Mouse (Mus musculus): Measurements from ENCODE around the gene Ackr4.
A peak's percentile ranks its signal among the peaks of the same experiment; 100 is the strongest.

The Ackr4 gene

DNA sequence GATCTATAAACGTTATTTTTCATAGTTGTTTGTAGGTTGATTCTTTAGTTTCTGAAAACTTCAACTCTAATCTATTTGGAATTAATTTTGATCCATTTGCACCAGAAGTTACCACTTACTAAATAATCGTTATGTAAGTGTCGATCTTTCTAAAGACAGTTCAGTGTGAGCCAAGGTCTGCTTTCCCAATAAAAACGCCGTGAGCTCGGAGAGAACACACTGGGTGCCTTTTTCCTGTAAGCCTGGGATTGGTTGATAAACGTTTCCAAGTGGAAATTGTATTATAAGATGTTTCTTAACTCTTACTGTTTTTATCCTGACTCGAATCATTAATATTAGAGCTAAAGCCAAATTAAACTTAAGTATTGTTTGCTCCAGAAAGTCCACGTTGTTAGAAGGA lies 19.8 kb downstream of the Ackr4 start:
- no peak for DNase-seq (ENCODE audit: low spot score)

DNA sequence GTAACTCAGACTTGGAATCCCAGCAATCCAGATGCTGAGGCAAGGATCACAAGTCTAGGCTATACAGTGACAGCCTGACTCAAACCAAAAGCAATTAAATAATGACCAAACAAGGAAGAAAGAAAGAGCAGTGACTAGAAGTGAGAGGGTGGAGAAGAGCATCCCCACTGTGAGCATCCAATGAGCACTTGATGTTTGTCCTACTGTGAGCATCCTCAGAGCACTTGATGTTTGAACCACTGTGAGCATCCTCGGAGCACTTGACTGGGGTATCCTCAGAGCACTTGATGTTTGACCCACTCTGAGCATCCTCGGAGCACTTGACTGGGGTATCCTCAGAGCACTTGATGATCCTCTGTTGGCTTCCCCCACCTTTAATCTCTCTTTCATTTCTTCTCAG lies 21.7 kb downstream of the Ackr4 start:
- DNase-seq (ENCODE audit: low spot score), result no peak

DNA sequence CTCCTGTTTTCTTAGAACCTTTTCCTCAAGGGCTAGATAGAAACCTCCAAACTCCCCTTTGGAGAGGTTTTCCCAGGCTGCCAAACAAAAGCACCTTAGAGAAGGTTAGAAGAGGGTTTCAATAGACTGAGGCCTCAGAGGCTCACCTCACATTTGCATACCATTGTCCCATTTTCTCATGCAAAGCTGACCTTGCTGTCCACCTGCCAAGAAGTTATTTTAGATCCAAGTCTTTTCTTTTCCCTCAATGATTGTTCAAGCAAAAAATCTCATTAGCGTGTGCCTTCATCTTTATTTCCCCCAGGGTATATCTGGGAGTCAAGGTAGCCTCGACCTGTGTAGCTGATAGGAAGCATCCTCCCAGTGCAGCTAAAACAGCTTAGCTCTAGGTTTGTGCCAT lies 23.8 kb downstream of the Ackr4 start:
- no peak for DNase-seq (ENCODE audit: low spot score)

DNA sequence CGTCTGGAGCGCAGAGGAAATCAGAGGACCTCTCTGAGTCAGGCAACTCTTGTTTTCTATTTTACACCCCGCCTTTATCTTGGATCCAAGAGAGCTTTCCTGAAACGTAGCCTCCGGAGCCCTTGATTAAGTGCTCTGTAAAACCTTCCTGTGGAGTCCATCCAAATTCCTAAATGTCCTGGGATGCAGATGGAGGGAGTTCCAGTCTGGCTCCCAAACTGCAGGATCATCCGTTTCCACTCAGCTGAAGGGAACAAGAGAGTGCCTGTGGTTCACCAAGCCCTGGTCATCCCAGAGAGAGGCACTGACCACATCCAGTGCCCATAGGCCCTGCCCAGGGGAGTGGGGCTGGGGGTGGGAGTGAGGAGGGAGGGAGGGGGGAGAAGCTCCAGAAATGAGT lies 24.4 kb downstream of the Ackr4 start:
- DNase-seq (ENCODE audit: low spot score), result no peak

DNA sequence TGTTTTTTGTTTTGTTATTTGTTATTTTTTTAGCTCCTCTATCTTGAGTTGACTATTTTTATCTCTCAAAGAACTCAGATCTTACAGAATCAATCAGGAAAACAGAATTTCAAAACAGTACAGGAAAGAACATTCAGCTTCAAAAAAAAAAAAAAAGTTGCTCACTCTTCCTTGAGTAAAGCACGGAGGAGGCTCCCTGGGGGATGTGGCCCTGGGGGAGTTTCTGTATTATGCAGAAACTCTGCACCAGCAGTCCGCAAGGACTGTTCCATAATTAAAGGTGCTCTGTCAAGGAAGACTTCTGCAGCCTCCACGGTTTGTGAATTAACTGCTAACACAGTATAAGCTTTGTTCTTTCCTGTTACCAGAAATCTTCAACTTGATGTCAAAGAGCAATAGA lies 25.3 kb downstream of the Ackr4 start:
- DNase-seq (ENCODE audit: low spot score), result no peak

DNA sequence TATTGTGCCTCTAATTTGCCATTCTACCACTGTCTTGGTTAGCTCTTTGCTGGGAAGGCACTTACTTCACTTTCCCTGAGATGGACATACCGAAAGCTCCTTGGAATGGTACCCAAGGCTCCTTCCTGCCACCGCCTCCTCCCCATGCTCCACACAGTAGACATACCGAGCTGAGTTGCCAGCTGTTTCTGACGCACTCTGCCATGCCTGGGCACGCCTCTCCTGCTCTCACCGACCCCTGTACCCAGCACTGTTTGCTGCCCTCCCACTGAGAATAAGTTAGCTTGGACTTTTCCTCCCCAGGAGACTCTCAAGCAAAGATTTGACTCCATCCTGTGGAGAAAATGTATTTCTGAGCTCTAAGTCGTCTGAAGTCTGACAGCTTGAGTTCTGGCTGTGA lies 25.9 kb downstream of the Ackr4 start:
- no peak for DNase-seq (ENCODE audit: low spot score)

DNA sequence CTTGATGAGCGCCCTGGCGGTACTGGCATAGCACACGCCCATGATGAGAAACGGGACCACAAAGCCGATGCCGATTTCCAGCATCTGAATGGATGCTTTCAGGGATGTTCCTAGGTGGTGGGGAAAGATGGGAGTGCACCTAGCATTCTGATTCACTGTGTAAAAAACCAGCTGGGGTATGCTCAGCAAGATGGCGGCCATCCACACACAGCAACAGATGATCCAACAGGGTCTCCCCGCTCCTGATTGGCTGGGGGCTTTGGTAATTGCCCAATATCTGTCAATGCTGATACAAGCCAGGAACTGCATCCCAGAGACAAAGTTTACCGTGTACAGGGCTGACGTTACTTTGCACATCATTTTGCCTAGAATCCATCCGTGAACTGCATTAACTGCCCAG lies 27.7 kb downstream of the Ackr4 start:
- no peak for DNase-seq (ENCODE audit: low spot score)

DNA sequence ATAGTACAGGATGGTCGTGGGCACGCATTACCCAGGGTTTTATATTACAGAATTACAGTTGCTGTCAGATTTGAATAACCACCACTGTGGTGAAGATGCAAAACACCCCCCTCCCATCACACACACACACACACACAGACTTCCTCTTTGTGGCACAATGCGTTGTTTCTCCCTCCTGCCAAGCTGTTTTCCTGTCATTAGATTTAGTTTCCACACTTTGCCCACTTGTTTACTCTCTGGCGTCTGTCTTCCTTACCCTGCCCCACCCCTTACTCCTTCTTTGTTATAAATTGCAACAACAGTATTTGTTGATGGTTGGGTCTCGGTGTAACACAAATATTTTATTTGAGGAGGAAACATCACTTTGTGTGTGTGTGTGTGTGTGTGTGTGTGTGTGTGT lies 28.5 kb downstream of the Ackr4 start:
- no peak for DNase-seq (ENCODE audit: low spot score)

DNA sequence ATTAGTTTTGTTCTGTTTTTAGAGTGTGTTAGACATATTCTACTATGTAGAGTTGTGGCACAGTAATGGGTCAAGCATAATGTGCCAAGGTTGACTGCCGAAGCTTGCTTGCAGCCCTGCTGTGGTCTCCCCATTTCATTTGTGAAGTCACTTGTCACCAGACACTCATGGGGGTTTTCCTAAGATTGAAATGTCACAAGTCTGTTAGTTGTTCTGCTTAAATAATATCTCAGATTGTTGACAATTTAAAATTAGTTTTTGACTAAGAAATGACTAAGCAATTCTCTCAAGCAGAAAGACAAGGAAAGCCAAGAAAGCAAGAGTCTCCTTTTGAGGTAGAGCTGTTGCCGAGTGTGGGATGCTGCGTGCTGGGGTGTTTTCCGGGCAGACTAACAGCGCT lies 33.8 kb downstream of the Ackr4 start:
- DNase-seq (ENCODE audit: low spot score), result no peak

DNA sequence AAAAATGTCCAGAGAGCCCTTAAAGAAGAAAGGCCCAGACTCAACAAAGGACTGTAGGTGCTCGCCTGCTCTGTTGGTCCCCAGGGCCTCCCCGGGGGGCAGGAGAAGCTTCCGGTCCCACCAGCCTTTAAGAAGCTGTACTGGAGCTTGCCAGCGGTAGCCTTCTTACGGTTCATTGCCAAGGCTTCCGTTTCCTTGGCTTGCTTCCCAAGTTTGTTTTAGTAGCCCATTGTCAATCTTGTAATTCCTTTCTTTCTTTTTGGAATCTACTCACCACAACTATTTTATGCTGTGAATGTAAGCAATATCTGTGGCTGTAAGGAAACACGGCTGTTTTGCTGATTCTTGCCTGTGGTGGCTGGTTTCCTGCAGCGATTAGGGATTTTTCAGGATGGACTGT lies 38.2 kb downstream of the Ackr4 start:
- DNase-seq (ENCODE audit: low spot score), result no peak

DNA sequence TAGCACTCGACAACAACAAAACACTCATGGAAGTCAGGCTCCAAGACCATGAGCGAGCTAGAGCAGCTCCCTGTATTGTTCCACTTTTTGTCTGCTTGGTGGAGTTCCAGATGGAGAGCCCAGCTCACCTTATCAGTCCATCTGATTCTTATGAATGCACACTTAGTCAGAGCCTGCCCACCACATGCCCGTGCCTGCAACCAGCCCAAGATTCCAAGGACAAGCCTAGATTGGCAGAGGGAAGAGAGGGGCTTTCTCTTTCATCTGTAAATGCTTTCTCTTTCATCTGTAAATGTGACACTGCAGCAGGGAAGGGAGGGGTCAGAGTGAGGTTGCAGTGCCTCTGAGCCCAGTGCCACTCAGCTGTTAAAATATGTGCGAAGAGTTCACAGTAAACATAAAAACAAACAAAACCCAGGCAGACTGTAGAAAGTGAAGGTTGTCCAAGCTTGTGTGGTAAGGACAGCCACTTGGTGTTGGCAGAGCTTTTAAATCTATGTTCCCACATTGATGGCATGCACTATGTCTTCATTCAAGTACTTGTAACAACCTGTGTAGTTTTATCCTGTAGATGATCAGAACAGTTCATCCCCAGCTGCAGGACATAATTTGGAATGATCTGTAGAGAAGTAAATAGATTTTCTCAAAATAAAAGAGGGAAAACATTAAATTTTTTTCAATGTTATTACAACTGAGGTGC lies 40.9 kb downstream of the Ackr4 start:
- DNase-seq (ENCODE audit: low spot score), result no peak

DNA sequence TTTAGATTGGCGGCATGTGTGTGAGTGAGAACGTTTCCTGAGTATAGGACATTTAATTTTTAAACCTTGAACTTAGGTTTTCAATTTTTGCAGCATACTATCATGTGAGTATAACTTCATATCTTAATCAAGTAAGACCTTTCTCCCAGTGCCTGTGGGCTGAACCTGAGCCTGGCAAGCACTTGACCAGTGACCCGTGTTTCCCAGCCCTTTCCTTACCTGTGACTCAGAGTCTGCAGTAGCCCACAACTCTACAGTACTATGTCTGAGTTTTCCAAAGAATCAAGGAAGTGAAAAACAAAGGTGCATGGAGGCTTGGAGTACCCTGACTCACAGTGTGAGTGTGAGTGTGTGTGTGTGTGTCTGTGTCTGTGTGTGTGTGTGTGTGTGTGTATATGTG lies 46.7 kb downstream of the Ackr4 start:
- DNase-seq (ENCODE audit: low spot score), result no peak

DNA sequence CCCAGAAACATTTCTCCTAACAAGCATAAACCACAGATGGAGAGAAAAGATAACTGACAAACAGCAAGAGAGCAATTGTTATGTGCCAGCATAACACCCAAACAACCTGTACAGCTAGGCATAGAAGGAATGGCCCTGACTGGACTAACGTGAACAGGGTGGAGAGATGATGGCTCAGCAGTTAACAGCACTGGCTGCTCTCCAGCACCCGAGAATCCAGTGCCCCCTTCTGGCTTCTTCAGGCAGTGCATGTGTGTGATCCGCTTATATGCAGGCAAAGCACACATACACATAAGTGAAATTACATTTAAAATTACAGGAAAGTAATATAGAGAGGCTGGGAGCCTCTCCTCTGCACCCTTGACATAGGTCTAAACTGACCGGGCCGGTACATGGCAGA lies 47.4 kb downstream of the Ackr4 start:
- peak; percentile 75 for DNase-seq (ENCODE audit: low spot score)

DNA sequence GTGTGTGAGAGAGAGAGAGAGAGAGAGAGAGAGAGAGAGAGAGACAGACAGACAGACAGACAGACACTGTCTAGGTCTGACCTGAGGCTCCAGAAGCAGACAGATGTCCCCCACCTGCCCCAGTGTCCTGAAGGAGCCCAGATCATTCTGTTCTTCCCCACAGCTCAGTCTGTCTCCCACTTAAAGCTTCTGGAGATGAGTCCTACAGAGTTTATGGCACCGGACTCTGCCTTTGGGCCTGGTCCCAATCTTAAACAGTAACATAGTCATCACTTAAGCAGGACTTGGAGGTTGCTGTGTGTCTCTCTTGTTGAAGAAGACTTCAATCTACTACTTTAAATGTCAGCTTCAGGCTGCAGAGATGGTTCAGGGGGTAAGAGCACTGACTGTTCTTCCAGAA lies 48.0 kb downstream of the Ackr4 start:
- no peak for DNase-seq (ENCODE audit: low spot score)

DNA sequence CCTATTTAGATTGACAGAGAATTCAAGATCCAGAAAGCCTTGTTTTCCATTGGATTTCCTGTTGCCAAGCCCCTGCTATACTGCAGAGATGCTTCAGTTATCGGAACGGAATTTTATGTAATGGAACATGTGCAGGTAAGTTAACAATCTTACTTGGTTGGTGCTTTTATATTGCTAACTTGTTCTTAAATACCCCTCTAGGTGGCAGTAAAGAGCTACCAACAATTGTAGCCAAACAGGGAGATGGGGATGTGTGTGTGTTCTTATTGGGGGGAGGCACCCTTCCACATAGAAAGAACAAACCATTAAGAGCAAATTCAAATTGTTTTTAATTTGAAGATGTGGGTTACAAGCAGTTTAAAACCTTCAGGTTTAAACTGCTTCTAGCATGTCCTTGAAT lies 50.9 kb downstream of the Ackr4 start:
- DNase-seq (ENCODE audit: low spot score), result peak; percentile 56

DNA sequence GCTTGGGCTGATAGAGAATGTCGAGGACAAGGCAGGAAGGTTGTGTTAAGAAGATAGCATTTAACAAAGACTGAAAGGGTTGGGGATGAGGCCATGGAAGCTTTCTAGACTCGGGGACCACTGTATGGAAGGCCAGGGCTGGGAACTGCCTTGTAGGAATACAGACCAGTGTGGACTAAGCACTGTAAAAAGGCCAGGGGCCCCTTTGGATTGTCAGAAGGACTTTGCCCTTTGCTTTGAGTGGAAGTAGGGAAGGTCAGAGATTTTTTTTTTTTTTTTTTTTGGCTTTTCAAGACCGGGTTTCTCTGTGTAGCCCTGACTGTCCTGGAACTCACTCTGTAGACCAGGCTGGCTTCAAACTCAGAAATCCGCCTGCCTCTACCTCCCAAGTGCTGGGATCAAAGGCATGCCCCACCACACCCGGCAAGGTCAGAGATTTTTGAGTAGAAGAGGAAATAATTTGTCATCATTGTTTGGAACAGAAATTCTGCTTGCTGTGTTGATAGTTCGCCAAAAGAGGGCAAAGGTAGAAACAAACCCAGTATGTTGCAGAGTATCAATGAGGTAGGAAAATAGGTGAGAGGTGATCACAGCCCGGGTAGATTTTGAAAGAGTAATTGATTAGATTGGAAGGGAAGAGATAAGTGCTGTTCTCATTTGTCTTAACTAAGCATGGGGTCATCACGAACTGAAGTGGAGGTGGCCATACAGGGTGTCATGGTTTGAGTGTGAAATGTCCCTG lies 55.7 kb downstream of the Ackr4 start:
- DNase-seq (ENCODE audit: low spot score), result no peak

DNA sequence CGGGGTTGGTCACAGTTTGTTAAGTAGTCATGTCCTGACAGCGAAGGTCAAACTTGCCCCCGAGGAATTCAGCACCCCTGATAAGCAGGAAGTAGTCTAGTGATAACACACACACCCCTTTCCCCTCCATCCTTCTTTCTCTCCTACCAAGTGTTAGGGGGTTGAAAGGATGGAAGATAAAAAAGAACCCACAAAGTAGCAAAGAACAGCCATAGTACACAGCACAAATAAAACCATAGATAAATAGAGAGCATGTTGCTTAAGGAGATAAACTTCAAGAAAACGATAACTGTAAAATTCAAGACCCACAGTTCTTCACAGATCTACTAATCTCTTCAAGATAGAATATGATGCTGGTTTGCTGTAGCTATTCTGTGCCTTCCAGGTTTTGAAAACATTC lies 56.5 kb downstream of the Ackr4 start:
- no peak for DNase-seq (ENCODE audit: low spot score)

DNA sequence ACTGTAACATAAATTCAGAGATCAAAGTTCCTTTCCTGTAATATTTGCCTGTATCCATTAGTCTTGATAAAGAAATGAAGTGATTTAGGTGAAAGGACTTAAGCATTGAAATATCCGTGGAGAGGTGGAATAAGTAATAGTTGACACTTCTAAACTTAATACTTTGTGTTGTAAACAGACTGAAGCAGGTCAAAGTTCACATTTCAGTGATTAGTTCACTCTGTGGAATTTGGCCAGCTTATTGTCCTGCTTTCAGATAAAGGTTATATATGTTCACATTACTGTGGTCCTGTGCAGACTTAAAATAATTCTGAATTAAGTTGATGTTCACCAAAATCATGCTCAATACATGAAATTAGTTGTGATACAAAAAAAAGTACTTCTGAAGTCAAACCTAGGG lies 62.2 kb downstream of the Ackr4 start:
- no peak for DNase-seq (ENCODE audit: low spot score)

DNA sequence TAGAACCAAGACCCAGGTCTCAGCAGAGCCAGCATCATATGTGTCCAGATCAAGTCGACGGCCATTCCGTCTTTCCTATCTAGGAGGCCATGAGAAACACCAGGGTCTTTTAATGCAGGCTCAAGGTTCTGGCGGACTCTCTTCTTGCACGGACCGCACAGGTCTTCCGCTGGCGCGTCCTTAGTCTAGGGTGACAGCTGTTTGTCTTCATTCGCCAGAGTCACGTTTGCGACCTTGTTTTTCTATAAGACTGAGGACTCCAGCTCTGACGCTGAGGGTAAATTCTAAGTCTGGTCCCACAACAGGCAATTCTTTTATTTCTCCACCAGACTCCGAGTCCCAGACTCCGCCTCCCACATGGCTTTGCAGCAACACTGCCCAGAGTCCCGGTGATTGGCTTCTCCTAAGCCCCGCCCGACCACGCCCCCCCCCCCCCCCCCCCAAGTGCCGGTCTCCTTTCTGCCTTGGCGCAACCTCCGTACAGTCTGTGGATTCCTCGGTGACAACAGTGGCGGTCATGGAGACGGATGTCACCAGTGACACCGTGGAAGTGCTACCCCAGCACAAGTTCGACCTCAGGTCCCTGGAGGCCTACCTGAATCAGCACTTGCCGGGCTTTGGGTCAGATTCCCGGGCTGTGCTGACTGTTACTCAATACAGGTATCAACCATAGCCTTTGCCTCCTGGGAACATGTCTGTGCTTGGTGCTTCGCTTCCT lies 63.3 kb downstream of the Ackr4 start, which contains the start of gene Acad11:
TSS of gene Acad11 (plus strand) at position 134 of the 718 bp plus-strand sequence.
- DNase-seq (ENCODE audit: low spot score), result peak; percentile 92

DNA sequence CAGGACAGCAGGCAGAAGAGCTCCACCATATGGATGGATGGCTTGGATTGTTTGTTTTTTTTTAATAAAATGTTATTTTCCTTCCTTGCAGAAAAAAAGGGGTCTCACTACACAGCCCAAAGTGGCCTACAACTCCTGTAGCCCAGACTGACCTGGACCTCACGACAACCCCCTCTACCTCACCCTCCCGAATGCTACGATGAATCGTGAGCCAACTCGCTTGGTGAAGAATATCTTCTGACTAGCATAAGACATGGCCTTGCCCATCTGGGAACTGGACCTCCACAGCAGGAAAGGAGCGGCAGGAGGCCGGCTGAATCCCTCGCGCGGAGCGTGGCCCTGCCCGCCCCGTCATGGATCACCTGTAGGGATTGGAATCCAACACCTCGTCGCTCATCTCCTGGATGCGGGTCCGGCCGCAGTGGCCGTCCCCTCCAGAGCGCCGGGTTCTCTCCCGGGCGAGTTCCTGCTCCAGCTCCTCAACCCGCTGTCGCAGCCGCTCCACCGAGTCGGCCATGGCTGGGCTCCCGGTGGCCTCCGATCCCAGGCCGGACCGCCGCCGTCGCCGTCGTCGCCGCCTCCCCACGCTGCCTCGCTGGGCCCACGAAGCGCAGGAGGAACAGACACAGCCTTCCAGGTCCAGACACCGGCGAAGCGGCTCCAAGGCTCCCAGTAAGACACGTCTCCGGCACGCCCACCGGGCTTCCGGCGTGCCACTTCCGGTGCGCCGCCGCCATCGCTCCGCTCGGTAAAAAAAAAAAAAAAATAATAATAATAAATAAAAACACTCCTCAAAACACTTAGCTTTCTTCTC lies 64.1 kb downstream of the Ackr4 start, which contains the start of gene Uba5:
TSS of gene Uba5 (minus strand) at position 705 of the 814 bp plus-strand sequence.
- no peak for DNase-seq (ENCODE audit: low spot score)

DNA sequence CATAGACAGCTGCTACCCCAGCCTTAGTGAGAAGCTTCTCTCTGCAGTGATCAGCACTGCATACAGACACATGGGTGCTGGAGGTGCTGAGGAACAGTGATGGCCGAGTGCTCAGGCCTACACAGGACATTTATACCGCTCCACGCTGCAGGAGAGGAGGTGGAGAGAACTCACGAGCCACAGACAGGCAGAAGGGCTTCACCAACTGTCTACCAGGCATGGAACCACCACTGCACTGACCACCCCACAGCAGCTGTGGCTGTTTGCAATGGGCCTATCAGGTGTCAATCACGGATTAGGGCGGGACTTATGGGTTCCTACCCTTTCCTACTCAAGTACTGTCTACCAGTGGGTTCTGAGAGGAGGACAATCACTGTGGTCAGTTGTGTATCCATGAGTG lies 75.7 kb downstream of the Ackr4 start:
- no peak for DNase-seq (ENCODE audit: low spot score)

DNA sequence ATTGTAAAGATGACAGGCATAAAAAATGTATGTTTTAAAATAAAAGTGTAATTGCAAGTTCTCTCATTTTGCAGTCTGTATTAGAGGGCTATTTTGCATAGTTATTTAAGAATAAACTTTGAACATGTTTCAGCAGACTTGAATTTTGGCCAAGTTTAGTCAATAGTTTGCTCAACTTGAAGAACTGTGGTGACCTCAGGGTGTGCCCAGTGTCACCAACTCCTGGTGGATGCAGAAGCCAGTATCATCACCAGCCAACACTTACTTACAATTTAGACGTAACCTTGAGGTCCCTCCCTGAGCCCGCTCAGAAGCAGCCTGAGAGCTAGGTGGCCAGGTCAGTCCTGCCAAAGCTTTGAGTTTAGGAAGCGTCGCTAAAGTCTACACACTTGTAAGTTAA lies 83.1 kb downstream of the Ackr4 start:
- DNase-seq (ENCODE audit: low spot score), result no peak

Measured in embryo, embryonic 10.5 days (tissue).